Mouse (Mus musculus) frontal cortex, postnatal 36 days (tissue): Measurements from ENCODE around the gene Wdr54.

Experiments used
- DNase-seq, 2 experiments: peaks; one replicate each; pipeline ENCODE4 v3.0.0; 2022; ENCODE audit warnings: low spot score in 2 of 2

Gene Wdr54

DNA sequence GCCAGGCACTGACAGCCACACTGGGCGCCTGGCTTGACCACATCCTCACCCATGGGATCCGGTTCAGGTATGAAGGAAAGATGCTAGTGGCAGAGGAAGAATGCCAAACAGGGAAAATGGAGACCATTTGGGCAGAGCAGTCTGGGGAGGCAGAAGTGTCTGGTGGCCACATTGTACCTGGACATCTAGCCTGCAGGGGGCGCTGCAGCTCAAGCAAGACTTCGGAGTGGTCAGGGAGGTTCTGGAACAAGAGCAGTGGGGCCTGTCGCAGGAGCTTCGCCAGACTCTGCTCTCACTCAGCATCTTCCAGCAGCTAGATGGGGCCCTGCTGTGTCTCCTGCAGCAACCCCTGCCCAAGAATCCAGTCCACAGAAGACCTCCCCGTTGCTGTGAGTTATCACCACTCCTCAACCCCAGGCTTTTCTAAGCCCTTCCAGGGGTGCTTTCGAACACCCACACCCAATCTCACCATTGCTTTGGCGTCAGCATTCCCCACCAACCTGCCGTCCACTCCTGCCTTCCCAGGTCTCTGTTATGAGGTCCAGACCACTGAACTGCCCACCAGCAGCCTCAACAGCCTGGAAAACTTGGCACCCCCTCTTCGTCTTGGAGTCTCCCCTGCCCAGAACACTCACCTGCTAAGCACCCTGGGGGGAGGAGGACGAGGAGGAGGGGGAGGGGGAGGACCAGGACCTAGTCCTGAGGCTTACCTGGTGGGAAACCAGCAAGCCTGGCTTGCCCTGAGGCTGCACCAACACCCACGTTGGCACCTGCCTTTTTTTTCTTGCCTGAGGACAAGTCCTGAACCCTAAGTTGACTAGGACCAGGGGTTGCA is 48.4 kb downstream of the Wdr54 start:
- peak; percentile 69 to 73 for DNase-seq

DNA sequence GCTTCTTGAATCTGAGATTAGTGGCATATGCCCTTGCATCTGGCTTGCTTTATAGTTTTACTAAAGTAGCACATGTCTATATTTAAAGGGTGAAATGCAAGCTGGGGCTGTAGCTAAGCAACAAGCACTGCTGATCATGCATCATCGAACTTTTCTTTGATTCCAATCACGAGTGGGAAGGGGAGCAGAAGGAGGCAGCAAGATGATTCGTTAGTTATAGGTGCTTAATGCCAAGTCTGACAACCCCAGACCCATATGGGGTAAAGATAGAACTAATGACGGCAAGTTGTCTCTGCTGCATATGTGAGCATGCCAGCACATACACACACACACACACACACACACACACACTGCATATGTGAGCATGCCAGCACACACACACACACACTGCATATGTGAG is 52.0 kb downstream of the Wdr54 start:
- no peak for DNase-seq

DNA sequence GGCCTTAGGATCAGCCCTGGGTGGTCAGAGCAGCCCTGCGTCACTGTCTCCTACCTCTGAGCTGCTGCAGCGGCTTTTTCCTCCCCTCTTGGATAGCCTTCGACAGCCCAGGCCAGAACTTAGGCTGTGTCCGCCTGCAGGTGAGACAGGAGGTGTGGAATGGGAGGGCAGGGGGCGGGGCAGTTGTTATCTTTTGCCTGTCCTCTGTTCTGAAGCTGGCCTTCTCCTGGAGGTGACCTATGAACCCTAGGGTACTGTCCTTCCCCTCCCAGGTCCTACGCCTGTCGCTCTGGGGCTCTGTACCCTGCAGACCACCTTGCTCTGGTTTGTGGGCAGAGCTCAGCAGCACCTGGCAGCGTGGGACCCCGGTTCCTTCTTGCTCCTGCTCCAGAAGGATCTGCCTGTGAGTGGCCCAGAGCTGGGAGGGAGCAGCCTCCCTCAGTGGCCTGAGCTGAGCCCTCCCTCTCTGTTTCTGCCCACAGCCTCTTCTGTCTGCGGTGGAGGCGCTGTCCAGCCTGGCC is 53.0 kb downstream of the Wdr54 start:
- no peak for DNase-seq

DNA sequence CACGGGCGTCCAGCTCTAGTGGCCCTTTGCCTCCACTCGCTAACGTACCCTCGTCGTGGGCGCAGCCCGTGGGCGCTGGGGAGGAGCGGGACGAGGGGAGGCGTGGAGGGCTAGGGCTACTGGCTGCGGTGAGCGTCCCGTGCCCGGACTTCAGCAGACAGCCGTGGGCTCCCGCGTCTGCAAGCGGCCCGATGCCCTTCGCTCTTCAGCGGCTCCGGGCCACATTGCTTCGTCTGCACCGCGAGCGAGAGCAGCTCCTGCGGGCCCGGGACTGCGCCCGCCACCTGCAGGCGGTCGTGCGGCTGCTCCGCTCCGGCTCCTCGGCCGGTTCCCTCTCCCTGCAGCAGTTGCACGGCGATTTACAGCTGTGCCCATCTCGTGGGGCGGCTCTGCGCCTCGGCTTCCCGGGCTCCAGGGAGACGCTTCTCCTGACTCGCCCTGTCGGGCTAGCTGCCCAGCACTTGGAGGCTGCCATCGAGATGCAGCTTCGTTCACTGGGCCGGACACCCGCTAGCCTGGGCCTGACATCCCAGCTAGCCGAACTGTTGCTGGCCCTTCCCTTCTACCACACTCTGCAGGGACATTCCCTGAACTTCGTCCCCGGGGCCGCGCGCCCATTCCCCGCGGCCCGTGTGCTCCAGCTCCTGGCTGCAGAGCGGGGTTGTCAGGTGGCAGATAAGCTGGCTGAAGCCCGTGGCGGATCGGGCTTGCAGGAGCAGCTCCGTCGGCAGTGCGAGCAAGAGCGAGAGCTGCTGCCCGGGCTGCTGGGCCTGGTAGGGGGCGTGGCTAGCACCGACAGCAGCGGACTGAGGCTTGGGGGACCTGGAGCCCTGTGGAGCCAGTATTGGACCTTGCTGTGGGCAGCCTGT is 54.3 kb downstream of the Wdr54 start:
- no peak for DNase-seq

DNA sequence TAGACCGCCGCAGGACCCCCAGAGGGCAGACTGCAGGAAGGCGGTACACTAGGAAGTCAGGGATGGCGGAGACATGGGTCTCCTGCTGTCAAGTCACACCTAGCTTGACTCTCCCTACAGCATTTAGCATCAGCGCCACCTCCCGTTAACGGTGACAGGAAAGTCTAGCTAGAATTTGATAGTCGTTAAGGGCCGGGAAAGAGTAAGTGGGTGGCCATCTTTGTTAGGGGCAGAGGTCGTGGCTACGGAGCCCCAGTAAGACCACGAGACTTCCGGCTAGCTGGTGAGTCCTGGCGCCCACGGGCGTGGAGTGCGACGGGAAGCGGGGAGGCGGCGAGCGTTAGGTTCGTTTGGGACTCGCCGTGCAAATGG is 54.9 kb downstream of the Wdr54 start, which contains the start of the genes Ccdc142 and Gm42688:
Ccdc142 (plus strand) TSS at position 286 of the 372 bp plus-strand sequence.
Gm42688 (plus strand) TSS at position 302 of the 372 bp plus-strand sequence.
- DNase-seq, result peak; percentile 83 to 91
